Mouse (Mus musculus) lung, postnatal 0 days (tissue): ENCODE measurements around the gene Phxr2.

Experiments used
- CTCF ChIP-seq: IDR thresholded peaks from 2 replicates; pipeline ENCODE4 v1.5.1; 2016; ENCODE audit warnings: antibody characterized with exemption, mild to moderate bottlenecking
- EP300 ChIP-seq: IDR thresholded peaks from 2 replicates; pipeline ENCODE4 v1.6.1; 2016; ENCODE audit warnings: antibody characterized with exemption, mild to moderate bottlenecking, control low read depth

- TF ChIP-seq CTCF: no peak
- no peak for TF ChIP-seq EP300
Measured at GRCm38 (mm10) chr10:99150016-99150415, 23.9 kb upstream of the Phxr2 start.
